Mouse (Mus musculus) urinary bladder, postnatal 4 days (tissue): ENCODE measurements around the gene Fos.

Experiments used
- DNase-seq, 2 experiments: peaks; one replicate each; pipeline ENCODE4 v3.0.0; 2021 to 2022; ENCODE audit warnings: low spot score in 2 of 2

Gene Fos

GRCm38 (mm10) chr12:85461913-85462663, 11.6 kb upstream of the Fos start:
- DNase-seq = no peak

DNA sequence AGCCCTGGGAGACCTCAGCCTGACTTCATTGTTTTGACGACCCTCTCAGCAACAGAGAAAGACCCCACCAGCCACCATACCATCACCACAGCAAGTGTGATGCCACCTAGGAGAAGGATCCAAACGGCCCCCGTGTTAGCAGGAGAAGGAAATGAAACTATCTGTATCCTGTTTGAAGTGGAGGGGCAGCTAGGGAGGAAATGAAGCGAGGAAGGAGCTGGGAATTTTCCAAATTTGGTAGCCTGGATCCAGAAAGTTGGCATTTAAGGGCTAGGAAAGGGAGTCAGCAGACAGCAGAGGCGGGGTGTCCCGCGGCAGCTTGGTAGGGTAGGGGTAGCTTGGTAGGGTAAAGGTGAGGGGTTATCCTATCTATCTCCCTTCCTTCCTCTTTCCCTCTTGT, 10.9 kb upstream of the Fos start:
- no peak for DNase-seq

GRCm38 (mm10) chr12:85464431-85464830, 9.3 kb upstream of the Fos start:
- no peak for DNase-seq

DNA sequence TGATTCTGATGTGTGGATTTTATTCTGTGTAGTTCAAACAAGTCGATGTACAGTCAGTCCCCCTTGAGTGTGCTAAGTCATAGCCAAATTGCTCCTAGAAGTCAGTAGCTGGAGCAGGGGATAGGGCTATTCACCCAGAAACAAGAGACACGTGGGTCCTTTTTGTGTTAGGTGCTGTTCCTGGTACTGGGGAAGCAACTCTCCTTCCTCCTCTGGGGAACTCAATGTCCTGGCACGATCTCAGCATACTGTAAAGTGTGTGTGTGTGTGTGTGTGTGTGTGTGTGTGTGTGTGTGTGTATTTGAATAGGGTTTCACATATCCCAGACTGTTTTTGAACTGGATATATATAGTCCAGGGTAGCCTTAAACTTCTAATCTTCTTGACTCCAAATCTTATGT, 8.8 kb upstream of the Fos start:
- no peak for DNase-seq

DNA sequence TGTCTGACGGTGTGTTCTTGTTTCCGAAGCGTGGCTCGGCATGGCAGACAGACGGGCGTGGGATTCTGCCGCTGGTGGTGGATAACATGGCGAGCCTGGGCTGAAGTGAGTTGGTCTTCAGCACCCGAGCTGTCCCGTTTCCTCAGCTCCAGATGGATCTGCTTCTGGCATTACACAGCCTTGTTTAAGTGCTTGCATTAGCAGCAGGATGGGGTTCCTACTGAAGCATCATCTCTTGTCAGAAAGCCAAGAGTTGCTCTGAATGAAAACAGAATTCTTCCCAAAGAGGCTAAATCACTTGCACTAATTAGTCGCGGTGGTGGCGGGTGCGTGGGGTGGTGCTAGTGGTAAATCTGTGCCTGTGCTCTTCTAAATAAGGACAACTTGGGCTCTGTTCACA, 5.8 kb upstream of the Fos start:
- DNase-seq = no peak

DNA sequence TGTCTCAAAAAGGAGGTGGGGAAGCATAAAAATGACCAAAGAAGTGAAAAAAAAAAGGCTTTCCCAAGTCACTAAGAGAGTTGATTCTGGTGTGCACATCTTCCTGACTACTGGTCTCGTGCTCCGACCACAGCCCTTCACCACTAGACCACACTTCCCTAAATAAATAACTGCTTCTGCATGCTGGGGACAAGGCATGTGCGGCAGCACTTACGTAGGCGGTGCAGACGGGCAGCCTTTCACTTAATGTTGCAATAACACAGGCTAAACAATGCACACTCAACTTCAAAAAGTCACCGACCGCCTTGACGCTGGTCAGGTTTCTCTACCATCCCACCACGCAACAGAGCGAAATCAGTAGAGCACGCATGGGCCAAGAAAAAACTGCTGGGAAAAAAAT, 5.0 kb upstream of the Fos start:
- DNase-seq = no peak

DNA sequence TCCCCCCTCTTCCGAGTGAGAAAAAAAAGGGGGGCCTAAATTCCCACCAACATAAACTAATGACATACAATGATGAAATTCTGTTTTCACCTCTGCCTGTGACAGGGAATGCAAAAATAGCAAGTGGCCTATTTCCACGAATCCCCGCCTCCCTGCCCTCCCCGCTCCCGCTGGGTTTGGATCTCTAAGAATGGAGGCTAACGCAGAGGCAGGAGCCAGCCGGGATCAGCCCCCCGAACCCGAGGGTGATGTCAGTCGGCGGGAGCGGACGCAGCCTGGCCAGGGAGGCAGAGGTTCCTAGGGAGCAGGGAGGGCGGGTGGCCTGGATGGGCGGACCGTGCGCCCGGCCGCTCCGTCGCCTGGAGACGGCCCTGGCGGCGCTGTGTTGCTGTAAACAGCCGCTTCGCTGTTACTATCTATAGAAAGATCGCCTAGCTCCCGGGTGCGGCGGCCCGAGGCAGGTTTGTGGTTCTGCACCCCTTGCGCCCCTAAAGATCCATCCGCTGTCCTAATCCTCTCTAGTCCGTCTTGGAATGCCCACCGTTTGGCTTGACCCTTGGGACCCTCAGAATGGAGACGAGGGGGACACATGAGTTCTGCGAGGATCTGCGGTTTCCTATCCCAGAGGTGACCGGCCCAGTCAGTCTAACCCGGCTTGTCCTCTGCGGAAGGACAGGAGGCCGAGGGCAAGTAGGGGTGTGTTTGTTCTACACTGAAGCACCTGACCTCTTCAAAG, 1.6 kb upstream of the Fos start:
- peak; percentile 77 to 84 for DNase-seq

- DNase-seq = no peak
These were observed 857 bp upstream of the Fos start for GRCm38 (mm10) chr12:85472656-85473410.

GRCm38 (mm10) chr12:85474298-85475231, 875 bp downstream of the Fos start:
- DNase-seq = peak in 1 of 2 experiments; percentile 53

DNA sequence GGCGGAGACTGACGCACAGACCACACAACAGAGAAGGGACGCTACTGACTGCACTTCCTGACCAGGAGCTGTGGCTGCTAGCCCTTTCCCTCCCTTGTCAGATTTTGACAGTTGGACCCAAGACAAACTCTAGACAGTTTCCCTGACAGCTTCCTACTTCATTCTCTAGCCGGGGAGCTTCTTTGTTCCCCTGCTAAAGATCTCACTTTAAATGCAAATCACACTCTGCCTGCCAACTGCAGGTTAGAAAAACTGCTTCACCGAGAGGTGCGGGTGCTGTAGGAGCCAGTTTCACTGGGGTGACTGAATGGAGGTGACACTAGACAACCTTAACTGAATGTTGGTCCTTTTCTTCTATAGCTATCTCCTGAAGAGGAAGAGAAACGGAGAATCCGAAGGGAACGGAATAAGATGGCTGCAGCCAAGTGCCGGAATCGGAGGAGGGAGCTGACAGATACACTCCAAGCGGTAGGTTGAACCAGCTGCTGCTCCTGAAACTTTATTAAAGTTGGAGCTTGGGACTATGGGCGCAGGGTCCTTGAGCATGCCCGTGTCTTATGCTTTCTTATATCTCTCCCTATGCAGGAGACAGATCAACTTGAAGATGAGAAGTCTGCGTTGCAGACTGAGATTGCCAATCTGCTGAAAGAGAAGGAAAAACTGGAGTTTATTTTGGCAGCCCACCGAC, 1.7 kb downstream of the Fos start:
- no peak for DNase-seq

- no peak for DNase-seq
These were observed 2.5 kb downstream of the Fos start for GRCm38 (mm10) chr12:85475920-85476828.

DNA sequence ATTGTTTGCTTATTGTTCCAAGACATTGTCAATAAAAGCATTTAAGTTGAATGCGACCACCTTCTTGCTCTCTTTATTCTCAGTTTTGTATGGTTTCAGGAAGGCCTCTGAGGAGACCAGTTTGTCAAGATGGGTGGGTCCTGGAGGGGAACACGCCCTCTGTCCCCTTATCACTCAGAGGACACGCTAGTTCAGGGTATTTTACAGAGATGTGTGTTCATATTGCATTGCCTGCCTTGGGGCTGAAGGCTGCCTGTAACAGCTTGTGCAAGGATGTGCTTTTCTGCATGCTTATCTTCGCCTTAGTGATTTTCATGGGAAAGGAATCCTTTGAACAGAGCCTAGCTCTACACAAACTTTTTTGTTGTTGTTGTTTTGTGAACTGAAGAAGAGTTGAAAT, 3.5 kb downstream of the Fos start:
- DNase-seq = no peak

GRCm38 (mm10) chr12:85477804-85478203, 4.1 kb downstream of the Fos start:
- DNase-seq = no peak

DNA sequence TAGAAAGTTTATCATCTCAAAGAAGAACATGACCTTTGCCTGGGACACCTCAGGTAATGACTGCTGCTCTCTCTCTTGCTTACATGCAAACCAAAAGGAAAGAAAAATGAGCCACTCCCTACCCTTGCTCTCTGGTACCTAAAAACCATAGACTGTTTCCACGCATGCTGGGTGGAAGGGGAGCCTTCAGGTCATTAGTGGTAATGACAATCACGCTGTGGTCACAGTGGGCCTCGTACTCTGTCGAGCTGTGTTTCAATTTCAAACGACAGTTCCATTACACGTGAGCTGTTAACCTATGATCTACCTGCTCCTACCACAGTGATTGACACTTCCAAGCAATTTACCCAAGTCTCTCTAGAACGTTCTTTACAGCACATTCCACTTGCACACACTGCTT, 5.0 kb downstream of the Fos start:
- DNase-seq = no peak

DNA sequence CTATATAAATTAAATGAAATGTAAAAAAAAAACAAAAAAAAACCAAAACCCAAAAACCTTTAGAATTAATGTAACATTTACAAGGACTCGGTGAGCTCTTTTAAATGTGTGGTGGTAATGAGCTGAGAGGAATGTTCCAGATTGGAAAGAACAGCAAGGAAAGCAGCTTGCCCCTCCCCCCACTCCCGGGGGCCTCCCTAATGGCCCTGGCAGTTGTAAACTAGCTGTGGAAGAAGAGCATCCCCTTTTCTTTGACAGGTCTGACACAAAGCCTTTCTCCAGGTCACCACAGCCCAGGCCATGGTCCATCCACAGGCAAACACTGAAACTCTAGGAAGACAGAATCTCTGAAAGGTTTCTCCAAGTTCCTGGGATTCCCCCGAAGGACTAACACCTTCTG, 5.5 kb downstream of the Fos start:
- DNase-seq = no peak

- no peak for DNase-seq
These were observed 9.5 kb downstream of the Fos start for GRCm38 (mm10) chr12:85483155-85483554.

DNA sequence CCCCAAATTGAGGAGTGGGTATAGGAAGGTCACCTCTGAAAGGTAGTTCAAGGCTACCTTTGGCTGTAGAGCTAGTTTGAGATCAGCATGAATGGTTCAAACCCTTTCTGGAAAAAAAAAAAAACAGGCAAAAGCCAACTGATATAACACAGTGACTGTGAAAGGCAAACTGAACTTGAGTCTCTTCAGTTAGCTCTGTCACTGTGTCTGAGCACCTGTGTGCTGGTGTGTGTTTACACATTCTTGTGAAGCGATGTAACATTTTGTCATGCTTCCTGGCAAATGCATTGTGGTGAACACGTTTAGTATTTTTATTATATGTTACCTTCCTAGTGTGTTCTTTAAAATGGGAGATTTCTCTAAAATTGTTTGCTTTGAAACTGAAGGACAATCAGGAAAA, 11.0 kb downstream of the Fos start:
- no peak for DNase-seq

GRCm38 (mm10) chr12:85485890-85486765, 12.4 kb downstream of the Fos start:
- DNase-seq = peak; percentile 94 to 97

GRCm38 (mm10) chr12:85486766-85487069, 13.0 kb downstream of the Fos start:
- no peak for DNase-seq
